Mouse (Mus musculus): Measurements from ENCODE around the gene Samd4b. TPM values are rescaled to one million over a fixed set of nuclear protein-coding genes. Genes with fewer than 3 reads are reported as not detected.
"Not testable (repeated sequence)": the region's sequence is repeated elsewhere in the genome, so short reads cannot be mapped to it uniquely, and the experiment has no call there.

The Samd4b gene
- total RNA-seq, 2 experiments from 2014 or later: 22.6 to 22.8 TPM

GRCm38 (mm10) chr7:28568253-28568652 is 29.7 kb downstream of the Samd4b start:
- peak; percentile 25 for DNase-seq (ENCODE audit: low spot score)
- intact Hi-C loops (cut with DNase I): loop anchor here (1.0 kb wide), 1 partner anchor 33 kb away; no protein-coding TSS in a partner anchor

DNA sequence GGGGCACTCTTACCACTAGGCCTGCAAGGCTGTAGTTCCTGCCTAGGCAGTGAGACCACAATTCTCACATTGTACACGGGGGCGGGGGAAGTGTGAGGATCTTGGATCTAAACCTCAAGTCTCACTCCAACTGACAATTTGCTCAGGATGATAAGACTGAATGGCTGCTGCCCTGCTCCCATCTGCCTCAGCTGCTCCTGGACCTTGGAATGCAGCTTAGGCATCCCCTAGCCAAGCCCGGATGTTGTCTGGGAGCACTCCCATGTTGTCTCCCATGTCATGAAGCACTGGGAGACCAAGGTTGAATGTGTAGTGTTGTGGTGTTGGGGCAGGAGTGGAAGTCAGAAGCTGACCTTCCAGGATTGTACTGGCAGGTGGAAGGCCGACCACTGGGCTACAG is 30.4 kb downstream of the Samd4b start:
- intact Hi-C loops (cut with DNase I): no loop called here
- no peak for DNase-seq (ENCODE audit: low spot score)

- intact Hi-C loops (cut with DNase I): no loop called here
- DNase-seq (ENCODE audit: low spot score): no peak
These were observed 32.5 kb downstream of the Samd4b start for GRCm38 (mm10) chr7:28565407-28565806.

DNA sequence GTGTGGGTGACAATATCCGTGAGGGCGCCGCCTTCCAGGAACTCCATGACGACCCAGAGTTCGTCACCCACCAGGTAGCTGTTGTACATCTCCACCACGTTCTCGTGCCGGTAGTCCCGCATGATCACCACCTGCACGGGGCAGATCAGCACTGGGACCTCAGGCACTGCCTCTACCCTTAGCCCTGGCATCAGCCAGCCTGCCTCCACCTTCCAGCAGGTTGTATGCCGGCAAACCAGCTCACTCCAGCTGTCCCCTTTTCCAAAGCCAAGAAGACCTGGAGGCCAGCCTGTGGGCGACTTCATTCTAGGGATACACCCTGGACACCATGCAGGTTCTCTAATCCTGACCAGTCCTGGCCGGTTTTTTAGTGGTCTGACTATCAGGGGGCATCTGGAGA is 35.0 kb downstream of the Samd4b start:
- DNase-seq (ENCODE audit: low spot score): no peak
- intact Hi-C loops (cut with DNase I): no loop called here

- intact Hi-C loops (cut with DNase I): no loop called here
- DNase-seq (ENCODE audit: low spot score): no peak
These were observed 35.6 kb downstream of the Samd4b start for GRCm38 (mm10) chr7:28562371-28562770.

DNA sequence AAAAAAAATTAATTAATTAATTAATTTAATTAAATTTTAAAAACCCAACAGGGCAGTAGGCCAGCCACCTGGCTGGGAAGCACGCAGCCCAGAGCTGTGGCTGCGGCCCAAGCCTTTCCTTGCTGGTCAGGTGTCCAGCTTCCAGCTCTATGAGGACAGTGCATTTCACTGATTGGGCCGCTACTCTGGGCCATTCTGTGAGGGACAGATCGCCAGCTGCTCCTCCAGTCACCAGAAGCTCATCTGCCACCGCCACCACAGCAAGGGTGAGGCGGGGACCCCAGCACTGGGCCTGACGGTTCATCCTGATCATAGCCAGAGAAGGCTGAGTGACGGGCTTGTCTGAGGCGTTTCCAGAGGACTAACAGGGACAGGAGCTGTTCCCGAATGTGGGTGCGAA is 36.0 kb downstream of the Samd4b start:
- intact Hi-C loops (cut with DNase I): no loop called here
- no peak for DNase-seq (ENCODE audit: low spot score)

GRCm38 (mm10) chr7:28560856-28561255 is 37.1 kb downstream of the Samd4b start:
- no peak for DNase-seq (ENCODE audit: low spot score)
- intact Hi-C loops (cut with DNase I): no loop called here

DNA sequence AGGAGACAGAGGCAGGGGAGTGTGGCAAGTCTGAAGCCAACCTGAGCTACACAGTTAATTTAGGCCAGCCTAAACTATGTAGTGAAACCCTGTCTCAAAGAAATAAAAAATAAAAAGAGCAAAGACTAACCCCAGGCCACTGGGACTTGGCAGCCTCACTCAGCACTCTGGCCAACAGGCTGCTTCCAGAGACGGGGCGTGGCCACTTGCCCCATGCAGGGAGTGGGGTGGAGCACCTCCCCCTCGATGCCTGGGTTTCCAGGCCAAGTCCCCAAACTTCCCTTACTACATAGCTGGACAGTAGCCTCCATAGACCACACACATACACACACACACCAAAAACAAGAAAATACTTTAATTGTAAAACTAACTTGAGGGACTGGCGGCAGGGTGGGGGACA is 39.5 kb downstream of the Samd4b start:
- intact Hi-C loops (cut with DNase I): no loop called here
- peak; percentile 44 for DNase-seq (ENCODE audit: low spot score)

DNA sequence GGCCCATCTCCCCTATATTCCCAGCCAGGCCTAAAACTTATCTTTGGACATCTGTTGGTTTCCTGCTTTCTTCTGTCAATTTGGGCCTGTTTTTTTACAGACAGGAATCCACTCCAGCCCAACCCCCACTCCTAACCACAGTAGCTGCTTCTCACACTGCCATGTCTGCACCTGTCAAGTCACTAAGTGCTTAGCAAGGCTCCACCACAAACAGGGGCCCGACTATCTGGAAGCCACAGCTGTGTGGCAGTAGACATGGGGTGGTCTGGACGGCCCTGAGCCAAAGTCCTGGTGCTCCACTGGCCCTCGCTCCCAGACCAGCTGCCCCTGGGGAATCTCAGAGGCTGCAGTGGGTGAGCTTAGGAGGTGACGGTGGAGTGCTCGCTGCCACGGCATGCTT is 40.2 kb downstream of the Samd4b start:
- intact Hi-C loops (cut with DNase I): no loop called here
- no peak for DNase-seq (ENCODE audit: low spot score)

DNA sequence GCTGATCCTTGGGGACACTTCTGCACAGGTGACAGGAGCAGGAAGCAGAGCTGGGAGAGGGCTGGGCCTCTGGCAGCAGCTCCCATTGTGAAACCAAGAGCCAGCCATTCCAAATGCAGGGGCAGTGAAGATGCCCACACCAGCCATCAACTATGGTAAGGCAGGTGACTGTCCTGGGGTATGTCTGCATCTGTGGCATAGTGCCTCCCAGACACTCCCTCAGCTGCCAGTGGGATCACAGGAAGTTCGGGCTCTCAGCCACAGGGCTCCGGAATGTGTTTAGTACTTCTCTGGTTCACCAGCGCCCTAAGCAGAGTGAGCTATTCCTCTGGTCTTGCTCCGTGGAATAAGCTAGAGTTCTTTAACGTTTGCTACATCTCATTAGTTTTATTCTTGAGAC is 40.9 kb downstream of the Samd4b start:
- intact Hi-C loops (cut with DNase I): no loop called here
- DNase-seq (ENCODE audit: low spot score): no peak

DNA sequence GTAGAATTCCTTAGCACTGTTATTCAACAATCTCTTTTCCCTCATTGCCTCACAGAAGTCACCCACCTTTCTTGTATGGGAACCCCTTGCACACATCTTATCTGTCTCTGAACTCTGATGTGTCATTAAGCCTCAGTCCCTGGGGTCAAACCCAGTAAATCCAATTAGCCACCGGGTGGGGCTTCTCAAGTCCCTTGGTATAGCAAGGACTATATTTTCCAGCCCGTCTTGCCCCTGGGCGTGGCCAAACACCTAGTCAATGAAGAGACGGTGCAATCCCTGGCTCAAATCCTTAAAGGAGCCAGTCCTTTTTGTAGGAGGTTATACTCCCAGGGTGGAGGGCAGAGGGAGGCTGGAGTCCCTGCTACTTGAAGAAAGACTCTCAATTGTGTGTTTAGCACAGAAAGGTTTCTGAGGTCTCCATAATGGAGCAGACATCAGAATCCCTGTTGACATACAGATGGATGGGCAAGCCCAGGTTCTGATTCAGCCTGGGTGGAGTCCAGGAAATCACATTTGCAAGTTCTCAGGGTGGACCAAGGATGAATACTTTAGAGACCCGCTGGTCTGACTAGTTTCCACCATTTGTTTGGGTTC is 41.9 kb downstream of the Samd4b start:
- no peak for DNase-seq (ENCODE audit: low spot score)
- intact Hi-C loops (cut with DNase I): no loop called here

- no peak for DNase-seq (ENCODE audit: low spot score)
- intact Hi-C loops (cut with DNase I): no loop called here
These were observed 44.9 kb downstream of the Samd4b start for GRCm38 (mm10) chr7:28553076-28553475.

GRCm38 (mm10) chr7:28547628-28548027 is 50.3 kb downstream of the Samd4b start:
- intact Hi-C loops (cut with DNase I): no loop called here
- DNase-seq (ENCODE audit: low spot score): no peak

DNA sequence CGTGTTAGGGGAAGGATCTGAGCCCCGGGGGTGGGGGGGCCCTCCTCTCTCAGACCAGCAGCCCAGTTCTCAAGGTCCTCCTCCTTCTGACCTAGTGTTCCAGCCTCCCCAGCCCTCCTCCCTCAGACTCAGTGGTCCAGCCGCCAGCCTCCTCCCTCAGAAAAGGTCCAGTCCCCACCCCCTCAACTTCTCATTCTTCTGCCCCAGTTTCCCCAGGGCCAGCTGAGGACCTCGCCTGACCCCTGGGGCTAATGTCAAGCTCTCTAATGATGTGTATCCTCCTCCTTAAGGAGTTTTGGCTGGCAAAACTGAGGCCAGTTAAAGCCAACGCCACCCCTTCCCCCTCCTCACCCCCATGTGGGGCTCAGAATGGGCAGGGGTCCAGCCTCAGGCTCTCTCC is 50.8 kb downstream of the Samd4b start, which contains the start of gene Nccrp1:
TSS of gene Nccrp1 (minus strand) at position 101 of the 400 bp plus-strand sequence.
- no peak for DNase-seq (ENCODE audit: low spot score)
- intact Hi-C loops (cut with DNase I): no loop called here

- no peak for DNase-seq (ENCODE audit: low spot score)
- intact Hi-C loops (cut with DNase I): no loop called here
These were observed 51.3 kb downstream of the Samd4b start for GRCm38 (mm10) chr7:28546649-28547048.

DNA sequence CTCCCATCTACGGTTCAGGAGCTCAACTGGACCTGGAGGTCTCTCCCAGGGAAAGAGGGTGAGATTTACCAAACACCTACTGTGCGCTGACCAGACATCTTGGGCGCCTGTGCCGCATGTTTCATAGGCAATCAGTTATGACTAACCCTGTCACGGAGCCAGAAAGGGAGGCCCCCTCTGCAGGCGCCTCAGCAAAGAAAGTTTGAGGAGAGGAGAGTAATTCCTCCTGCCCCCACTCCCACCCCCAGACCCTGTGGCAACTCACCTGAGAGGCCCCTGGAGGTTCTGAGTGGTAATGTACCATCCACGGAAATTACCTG is 52.1 kb downstream of the Samd4b start:
- DNase-seq (ENCODE audit: low spot score): no peak
- intact Hi-C loops (cut with DNase I): no loop called here

DNA sequence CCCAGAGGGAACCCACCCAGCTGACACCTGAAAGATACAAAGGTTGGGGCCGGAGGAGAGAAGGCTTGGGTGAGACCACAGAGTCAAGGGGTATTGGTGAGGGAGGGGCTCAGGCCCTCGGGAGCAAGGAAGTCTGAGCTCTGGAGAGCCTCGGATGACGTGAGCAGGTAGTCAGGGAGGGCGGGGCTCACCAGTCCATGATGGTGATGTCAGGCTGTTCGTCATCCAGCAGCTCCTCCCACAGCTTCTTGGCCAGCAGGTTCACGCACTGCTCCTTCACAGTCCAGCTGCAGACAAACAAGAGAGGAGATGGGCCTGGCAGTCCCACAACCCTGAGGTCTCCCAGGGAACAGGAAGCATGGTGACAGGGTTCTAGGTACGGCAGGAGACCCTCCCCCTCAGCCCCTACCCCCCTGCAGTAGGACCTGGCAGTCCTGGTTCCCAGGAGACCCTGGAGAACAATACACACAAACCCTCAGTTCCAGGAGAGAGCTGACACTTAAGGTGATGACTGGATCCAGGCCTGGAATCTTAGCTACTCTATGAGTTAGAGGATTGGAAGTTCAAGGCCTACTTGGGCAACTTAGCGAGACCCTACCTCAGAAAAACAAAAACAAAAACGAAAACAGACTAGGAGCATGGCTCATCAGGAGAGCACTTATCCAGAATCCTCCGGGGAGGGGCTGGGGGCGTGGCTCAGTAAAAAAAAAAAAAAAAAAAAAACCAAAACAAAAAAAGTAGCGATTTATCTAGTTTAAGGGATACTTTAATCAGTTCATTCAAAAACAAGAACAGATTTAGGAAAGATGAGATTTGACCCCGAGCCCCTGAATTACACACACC is 52.7 kb downstream of the Samd4b start:
- intact Hi-C loops (cut with DNase I): no loop called here
- no peak for DNase-seq (ENCODE audit: low spot score)

DNA sequence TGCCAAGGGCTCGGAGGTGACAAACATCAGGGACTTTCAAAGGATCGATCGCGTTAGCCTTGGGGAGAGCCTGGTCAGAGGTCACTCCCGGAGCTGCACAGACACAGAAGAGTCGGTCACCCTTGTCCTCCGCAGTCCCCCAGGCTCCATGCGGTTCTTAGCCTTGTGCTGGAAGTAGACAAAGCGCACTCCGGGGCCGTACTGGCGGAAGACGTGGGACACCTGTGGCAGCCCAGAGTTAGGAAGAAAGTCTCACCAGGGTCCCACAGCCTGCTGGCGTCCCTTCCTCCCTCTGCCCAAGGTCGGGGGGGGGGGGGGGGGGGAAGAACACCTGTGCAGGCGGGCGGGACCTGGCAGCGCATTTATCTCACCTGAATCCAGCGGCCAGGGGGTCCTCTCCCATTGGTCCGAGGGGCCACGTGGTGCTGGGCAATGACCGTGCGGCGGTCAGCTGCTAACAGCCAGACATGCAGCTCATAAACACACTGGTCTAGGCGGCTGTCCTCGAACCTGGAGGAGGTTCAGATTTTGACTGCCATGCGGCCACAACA is 53.8 kb downstream of the Samd4b start:
- DNase-seq (ENCODE audit: low spot score): no peak
- intact Hi-C loops (cut with DNase I): no loop called here

- DNase-seq (ENCODE audit: low spot score): no peak
- intact Hi-C loops (cut with DNase I): no loop called here
These were observed 57.4 kb downstream of the Samd4b start, which contains the start of gene Sycn for GRCm38 (mm10) chr7:28540526-28540925. Gene Sycn, plus strand, starts transcription at chr7:28540885.

DNA sequence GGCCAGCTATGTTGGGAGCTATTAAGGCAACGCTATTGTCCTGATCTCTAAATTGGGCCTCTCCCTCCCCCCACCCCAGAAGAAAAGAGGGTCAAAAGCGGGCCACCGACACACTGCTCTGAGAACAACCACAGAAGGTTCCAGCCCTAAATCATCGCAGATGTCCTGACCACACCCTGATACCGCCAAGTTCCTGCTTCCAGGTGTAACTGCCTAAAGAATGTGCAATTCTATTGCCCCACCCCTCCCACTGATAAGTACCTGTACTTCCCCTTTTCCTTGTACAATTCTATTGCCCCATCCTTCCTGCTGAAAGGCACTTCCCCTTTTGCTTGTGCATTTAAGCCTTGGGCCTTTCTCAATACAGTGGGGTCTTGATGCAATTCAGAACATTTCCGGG is 59.1 kb downstream of the Samd4b start:
- DNase-seq (ENCODE audit: low spot score); intact Hi-C loops (cut with DNase I): not testable (repeated sequence)

- no peak for DNase-seq (ENCODE audit: low spot score)
- intact Hi-C loops (cut with DNase I): no loop called here
These were observed 65.9 kb downstream of the Samd4b start for GRCm38 (mm10) chr7:28532005-28532404.

Data from heart, postnatal 25 days (tissue).